ENCODE assay signal across 23 mouse cellular contexts in genomic region chr9:104912686-104913085, GRCm38 (mm10).
DNase-seq lines count a peak whose midpoint lies in the region; ATAC-seq and TF ChIP-seq lines count a peak whose summit lies in the region.
"Had no signal": no experiment of that assay in that cellular context is flagged by ENCODE, and none has a peak within 500 bp of the region (broad histone marks: within the 10 kb centered on the region; RNA-seq: fewer than 3 reads in every experiment).

No protein-coding gene starts in this region.

- H3K4me1 ChIP-seq in limb, embryonic 14.5 days (ENCODE audit: control insufficient read depth, insufficient read depth, low read length): 0 out of 2 replicates have a peak, but pooled peaks cover 4% of the 10 kb centered on the region
- H3K4me1 ChIP-seq in intestine, embryonic 15.5 days (replicated peaks): no peaks in the 10 kb centered on the region
- H3K4me1 ChIP-seq: embryonic facial prominence, embryonic 15.5 days; forebrain, embryonic 15.5 days; heart, embryonic 13.5 days; hindbrain, embryonic 12.5 days had no signal

- no peak overlapping the region for H3K9ac ChIP-seq in limb, embryonic 14.5 days (ENCODE audit: low read depth, low read length, severe bottlenecking)
- H3K9ac ChIP-seq in intestine, embryonic 15.5 days: no peak overlapping the region
- H3K9ac ChIP-seq: embryonic facial prominence, embryonic 15.5 days; forebrain, embryonic 15.5 days; heart, embryonic 13.5 days; hindbrain, embryonic 12.5 days had no signal

- no peaks in the 10 kb centered on the region for H3K36me3 ChIP-seq in limb, embryonic 14.5 days (ENCODE audit: control insufficient read depth, insufficient read depth, low read length)
- no peaks in the 10 kb centered on the region for H3K36me3 ChIP-seq in intestine, embryonic 15.5 days
- H3K36me3 ChIP-seq: embryonic facial prominence, embryonic 15.5 days; forebrain, embryonic 15.5 days; G1E; heart, embryonic 13.5 days; hindbrain, embryonic 12.5 days had no signal

- no peak overlapping the region for H3K4me3 ChIP-seq in limb, embryonic 14.5 days (replicated peaks; ENCODE audit: low read length)
- H3K4me3 ChIP-seq in intestine, embryonic 15.5 days (replicated peaks): no peak overlapping the region
- H3K4me3 ChIP-seq: embryonic facial prominence, embryonic 15.5 days; erythroblast, embryonic 14.5 days; forebrain, embryonic 15.5 days; heart, embryonic 13.5 days; hindbrain, embryonic 12.5 days had no signal

- TF ChIP-seq POLR2A in limb, embryonic 14.5 days (IDR thresholded peaks at IDR 0.05; ENCODE audit: borderline replicate concordance, extremely low read depth, insufficient read depth, insufficient read length): no peak

- no peak overlapping the region for H3K4me2 ChIP-seq in limb, embryonic 14.5 days (replicated peaks; ENCODE audit: low read depth, low read length, severe bottlenecking)
- H3K4me2 ChIP-seq in intestine, embryonic 15.5 days (replicated peaks): no peak overlapping the region
- H3K4me2 ChIP-seq: embryonic facial prominence, embryonic 15.5 days; forebrain, embryonic 15.5 days; heart, embryonic 13.5 days; hindbrain, embryonic 12.5 days had no signal

- ATAC-seq in limb, embryonic 14.5 days (ENCODE audit: low FRiP score, low read depth): peak; percentile 63; the same call in 1 of the 2 replicates
- no peak for ATAC-seq in intestine, embryonic 15.5 days
- ATAC-seq: CD4-positive, CD25-positive, alpha-beta regulatory T cell, adult 4 months; forebrain, embryonic 15.5 days; hindbrain, postnatal 0 days had no signal

- intact Hi-C loops in heart, postnatal 36 days (cut with DNase I): no loop called here

- 0 out of 2 replicates have a peak, but pooled peaks cover 4% of the 10 kb centered on the region for H3K27me3 ChIP-seq in limb, embryonic 14.5 days (ENCODE audit: control insufficient read depth, insufficient read depth, low read length)
- H3K27me3 ChIP-seq in intestine, embryonic 15.5 days (replicated peaks): no peaks in the 10 kb centered on the region
- H3K27me3 ChIP-seq: embryonic facial prominence, embryonic 15.5 days; forebrain, embryonic 15.5 days; heart, embryonic 13.5 days; hindbrain, embryonic 12.5 days had no signal

- no peaks in the 10 kb centered on the region for H3K9me3 ChIP-seq in limb, embryonic 14.5 days (ENCODE audit: control insufficient read depth, low read length)
- H3K9me3 ChIP-seq in intestine, embryonic 15.5 days: no peaks in the 10 kb centered on the region
- H3K9me3 ChIP-seq: embryonic facial prominence, embryonic 15.5 days; forebrain, embryonic 15.5 days; heart, embryonic 13.5 days; hindbrain, embryonic 12.5 days had no signal

- peak; percentile 29 for DNase-seq in heart, adult 11 months
- no peak for DNase-seq in heart, postnatal 36 days
- DNase-seq in 3T3-L1 (ENCODE audit: low read depth, low spot score) (peak; percentile 2), NIH3T3 (ENCODE audit: low read depth) (peak; percentile 6)
- peak; percentile 81 for DNase-seq in limb, embryonic 14.5 days (ENCODE audit: low spot score)
- no peak for DNase-seq in frontal cortex, postnatal 14 days (ENCODE audit: low spot score in 2 of 2)
- DNase-seq: adrenal gland, postnatal 10 days; B cell, adult 2 months; cerebellum, adult 11-12 months; cerebellum, adult 9-10 months; cerebellum, postnatal 25 days; gastrocnemius, postnatal 14 days; heart, postnatal 4 days; kidney, adult 18-20 months had no signal

- H3K27ac ChIP-seq in limb, embryonic 14.5 days (replicated peaks; ENCODE audit: low read depth, low read length): no peak overlapping the region
- no peak overlapping the region for H3K27ac ChIP-seq in intestine, embryonic 15.5 days
- H3K27ac ChIP-seq: embryonic facial prominence, embryonic 15.5 days; forebrain, embryonic 15.5 days; heart, embryonic 13.5 days; hindbrain, embryonic 12.5 days; hindbrain, postnatal 0 days had no signal

- 6% methylated on average over 2 of the region's 2 CpGs for WGBS in limb, embryonic 14.5 days
- 57% methylated on average over 2 of the region's 2 CpGs for WGBS in intestine, embryonic 15.5 days

Comparison
In these comparisons a context has a peak if more than half of its experiments do, and no peak if none do; other contexts are left out.
1. DNase-seq: peak in heart, adult 11 months (single experiment), 3T3-L1 (single experiment), NIH3T3 (single experiment) and limb, embryonic 14.5 days (single experiment); none in heart, postnatal 36 days (0 of 2) and frontal cortex, postnatal 14 days (0 of 2).